Mouse (Mus musculus): Measurements from ENCODE around the gene Trem3. TPM values are rescaled to one million over a fixed set of nuclear protein-coding genes. Genes with fewer than 3 reads are reported as not detected.

Trem3 gene
- polyA plus RNA-seq, 1 experiment from 2014 or later, result not detected

DNA sequence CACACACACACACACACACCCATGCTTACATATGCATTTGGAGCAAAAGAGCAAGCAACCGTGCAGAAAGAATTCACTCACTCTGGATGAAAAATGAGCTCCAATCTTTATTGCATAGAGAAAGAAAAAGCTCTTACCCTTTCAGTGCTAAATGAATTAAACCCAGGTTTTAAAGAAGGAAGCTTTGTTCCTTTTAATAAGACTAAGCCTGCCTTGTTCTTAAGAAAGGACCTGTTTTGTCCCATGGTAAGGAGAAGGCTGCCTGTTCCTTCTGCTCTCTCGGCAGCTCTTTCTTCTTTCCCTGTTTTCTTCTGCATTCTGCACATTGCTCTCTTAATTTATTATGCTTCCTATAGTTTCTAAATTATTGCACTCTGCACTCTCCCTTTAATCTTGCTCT is 18.6 kb downstream of the Trem3 start:
- Histone ChIP-seq H3K9ac (ENCODE audit: low read length) (no peak overlapping the region), H3K4me2 (ENCODE audit: low read depth, severe bottlenecking) (no peak overlapping the region), H3K27ac (replicated peaks; ENCODE audit: low read depth, low read length) (no peak overlapping the region), H3K4me3 (ENCODE audit: low read depth, low read length) (no peak overlapping the region), H3K27me3 (ENCODE audit: control insufficient read depth, insufficient read depth, low read length) (no peaks in the 10 kb centered on the region), H3K36me3 (ENCODE audit: control insufficient read depth, insufficient read depth, low read length) (no peaks in the 10 kb centered on the region), H3K4me1 (ENCODE audit: control insufficient read depth, insufficient read depth, low read length) (no peaks in the 10 kb centered on the region), H3K9me3 (ENCODE audit: control insufficient read depth, low read length) (no peaks in the 10 kb centered on the region)
- WGBS, result 13% methylated on average over 2 of the region's 2 CpGs
- DNase-seq (ENCODE audit: low spot score) (no peak), ATAC-seq (ENCODE audit: insufficient number of reproducible peaks, low FRiP score, low TSS enrichment, low read depth) (no peak)

GRCm38 (mm10) chr17:48266610-48267304 is 19.2 kb downstream of the Trem3 start:
- Histone ChIP-seq H3K4me2 (ENCODE audit: low read depth, severe bottlenecking) (no peak overlapping the region), H3K4me1 (ENCODE audit: control insufficient read depth, insufficient read depth, low read length) (no peaks in the 10 kb centered on the region), H3K4me3 (ENCODE audit: low read depth, low read length) (no peak overlapping the region), H3K9ac (ENCODE audit: low read length) (no peak overlapping the region), H3K36me3 (ENCODE audit: control insufficient read depth, insufficient read depth, low read length) (no peaks in the 10 kb centered on the region), H3K9me3 (ENCODE audit: control insufficient read depth, low read length) (no peaks in the 10 kb centered on the region), H3K27me3 (ENCODE audit: control insufficient read depth, insufficient read depth, low read length) (no peaks in the 10 kb centered on the region), H3K27ac (replicated peaks; ENCODE audit: low read depth, low read length) (no peak overlapping the region)
- no peak for DNase-seq (ENCODE audit: low spot score)
- no peak for ATAC-seq (ENCODE audit: insufficient number of reproducible peaks, low FRiP score, low TSS enrichment, low read depth)
- 30% methylated on average over 2 of the region's 2 CpGs for WGBS

DNA sequence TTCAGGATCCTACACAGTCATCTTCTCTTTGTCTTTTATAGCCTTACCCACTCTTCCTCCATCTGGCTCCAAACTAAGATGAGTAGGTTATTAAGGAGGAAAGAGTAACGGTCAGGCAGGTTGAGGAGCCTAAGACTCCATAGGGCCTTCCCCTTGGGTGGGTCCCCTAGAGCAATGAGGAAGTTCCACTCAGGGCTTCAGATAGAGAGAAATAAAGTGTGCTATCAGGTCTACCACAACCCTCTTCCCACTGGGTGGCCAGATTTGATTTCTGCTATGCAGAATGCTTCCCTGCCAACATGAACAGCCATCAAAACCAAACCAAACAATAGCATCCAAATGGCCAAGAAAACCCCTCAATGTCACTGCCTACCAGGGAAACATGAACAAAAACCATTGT is 20.0 kb downstream of the Trem3 start:
- Histone ChIP-seq H3K4me1 (ENCODE audit: control insufficient read depth, insufficient read depth, low read length) (no peaks in the 10 kb centered on the region), H3K4me3 (ENCODE audit: low read depth, low read length) (no peak overlapping the region), H3K9ac (ENCODE audit: low read length) (no peak overlapping the region), H3K27me3 (ENCODE audit: control insufficient read depth, insufficient read depth, low read length) (no peaks in the 10 kb centered on the region), H3K27ac (replicated peaks; ENCODE audit: low read depth, low read length) (no peak overlapping the region), H3K36me3 (ENCODE audit: control insufficient read depth, insufficient read depth, low read length) (no peaks in the 10 kb centered on the region), H3K4me2 (ENCODE audit: low read depth, severe bottlenecking) (no peak overlapping the region), H3K9me3 (ENCODE audit: control insufficient read depth, low read length) (no peaks in the 10 kb centered on the region)
- WGBS, result 54% methylated on average over 1 of the region's 1 CpGs
- no peak for ATAC-seq (ENCODE audit: insufficient number of reproducible peaks, low FRiP score, low TSS enrichment, low read depth)
- DNase-seq (ENCODE audit: low spot score), result no peak

DNA sequence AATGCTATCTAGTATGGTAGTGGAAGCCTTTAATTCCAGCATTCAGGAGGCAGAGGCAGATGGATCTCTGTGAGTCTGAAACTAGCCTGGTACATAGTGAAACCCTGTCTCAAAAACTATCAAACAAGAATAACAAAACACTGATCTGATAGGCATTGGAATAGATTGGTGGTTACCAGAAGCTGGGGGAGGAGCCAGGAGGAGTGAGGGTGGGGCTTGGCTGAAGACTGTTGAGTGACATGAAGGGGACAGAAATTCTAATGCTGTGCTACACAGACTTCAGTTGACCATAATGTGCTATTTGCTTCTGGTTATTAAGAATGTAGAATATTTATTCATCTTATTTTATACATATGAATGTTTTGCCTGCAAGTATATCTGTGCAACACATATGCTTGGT is 20.7 kb downstream of the Trem3 start:
- Histone ChIP-seq H3K27me3 (ENCODE audit: control insufficient read depth, insufficient read depth, low read length) (no peaks in the 10 kb centered on the region), H3K9ac (ENCODE audit: low read length) (no peak overlapping the region), H3K9me3 (ENCODE audit: control insufficient read depth, low read length) (no peaks in the 10 kb centered on the region), H3K36me3 (ENCODE audit: control insufficient read depth, insufficient read depth, low read length) (no peaks in the 10 kb centered on the region), H3K4me2 (ENCODE audit: low read depth, severe bottlenecking) (no peak overlapping the region), H3K4me1 (ENCODE audit: control insufficient read depth, insufficient read depth, low read length) (no peaks in the 10 kb centered on the region), H3K27ac (replicated peaks; ENCODE audit: low read depth, low read length) (no peak overlapping the region), H3K4me3 (ENCODE audit: low read depth, low read length) (no peak overlapping the region)
- DNase-seq (ENCODE audit: low spot score), result no peak
- no peak for ATAC-seq (ENCODE audit: insufficient number of reproducible peaks, low FRiP score, low TSS enrichment, low read depth)

- WGBS, result 77% methylated on average over 4 of the region's 4 CpGs
- H3K4me1 ChIP-seq (ENCODE audit: control insufficient read depth, insufficient read depth, low read length), result no peaks in the 10 kb centered on the region
- no peak overlapping the region for H3K27ac ChIP-seq (replicated peaks; ENCODE audit: low read depth, low read length)
- no peak overlapping the region for H3K4me3 ChIP-seq (ENCODE audit: low read depth, low read length)
- no peaks in the 10 kb centered on the region for H3K27me3 ChIP-seq (ENCODE audit: control insufficient read depth, insufficient read depth, low read length)
- no peaks in the 10 kb centered on the region for H3K36me3 ChIP-seq (ENCODE audit: control insufficient read depth, insufficient read depth, low read length)
- no peak overlapping the region for H3K4me2 ChIP-seq (ENCODE audit: low read depth, severe bottlenecking)
- H3K9me3 ChIP-seq (ENCODE audit: control insufficient read depth, low read length), result no peaks in the 10 kb centered on the region
- no peak for ATAC-seq (ENCODE audit: insufficient number of reproducible peaks, low FRiP score, low TSS enrichment, low read depth)
- no peak for DNase-seq (ENCODE audit: low spot score)
- no peak overlapping the region for H3K9ac ChIP-seq (ENCODE audit: low read length)
Measured at GRCm38 (mm10) chr17:48269833-48270232, 22.3 kb downstream of the Trem3 start.

DNA sequence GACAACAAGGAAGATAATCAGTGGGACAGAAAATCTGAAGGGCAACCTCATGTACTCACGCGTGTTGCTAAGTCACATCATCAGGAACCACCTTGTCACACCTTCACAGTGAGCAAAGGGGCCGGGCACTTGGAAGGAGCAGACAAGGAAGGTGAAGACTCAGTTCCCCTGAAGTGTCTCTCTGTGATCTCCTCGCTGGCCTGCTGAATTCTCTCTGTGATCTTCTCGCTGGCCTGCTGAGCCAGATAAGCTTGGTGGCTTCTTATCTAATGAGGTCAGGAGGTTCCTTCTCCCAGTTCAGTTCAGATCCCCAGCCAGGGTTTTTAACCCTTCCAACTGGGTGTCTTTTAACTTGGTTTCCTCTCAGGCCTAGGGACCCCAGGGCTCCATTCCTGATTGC is 24.6 kb downstream of the Trem3 start:
- Histone ChIP-seq H3K4me3 (ENCODE audit: low read depth, low read length) (no peak overlapping the region), H3K4me1 (ENCODE audit: control insufficient read depth, insufficient read depth, low read length) (no peaks in the 10 kb centered on the region), H3K4me2 (ENCODE audit: low read depth, severe bottlenecking) (no peak overlapping the region), H3K27ac (replicated peaks; ENCODE audit: low read depth, low read length) (no peak overlapping the region), H3K36me3 (ENCODE audit: control insufficient read depth, insufficient read depth, low read length) (no peaks in the 10 kb centered on the region), H3K9ac (ENCODE audit: low read length) (no peak overlapping the region), H3K27me3 (ENCODE audit: control insufficient read depth, insufficient read depth, low read length) (no peaks in the 10 kb centered on the region), H3K9me3 (ENCODE audit: control insufficient read depth, low read length) (no peaks in the 10 kb centered on the region)
- WGBS, result 76% methylated on average over 5 of the region's 5 CpGs
- ATAC-seq (ENCODE audit: insufficient number of reproducible peaks, low FRiP score, low TSS enrichment, low read depth), result no peak
- DNase-seq (ENCODE audit: low spot score), result no peak

DNA sequence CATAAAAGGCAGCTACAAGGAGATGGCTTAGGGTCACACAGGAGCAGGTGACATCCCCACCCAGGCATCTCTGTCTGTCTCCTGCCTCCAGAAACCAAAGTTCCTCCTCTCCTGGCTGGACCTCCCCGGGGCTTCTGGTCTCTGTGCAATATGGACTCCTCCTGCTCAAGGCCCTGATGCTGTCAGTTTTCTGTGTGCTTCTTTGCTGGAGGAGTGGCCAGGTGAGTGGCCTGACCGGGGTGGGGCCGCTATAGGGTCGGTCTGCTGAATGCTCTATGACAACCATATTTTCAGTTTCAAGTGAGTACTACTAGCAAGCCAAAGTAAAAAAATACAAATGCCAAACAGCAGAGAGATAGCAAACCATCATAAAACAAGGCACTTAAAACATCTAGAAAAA is 25.0 kb downstream of the Trem3 start:
- Histone ChIP-seq H3K4me1 (ENCODE audit: control insufficient read depth, insufficient read depth, low read length) (no peaks in the 10 kb centered on the region), H3K4me3 (ENCODE audit: low read depth, low read length) (no peak overlapping the region), H3K27ac (replicated peaks; ENCODE audit: low read depth, low read length) (no peak overlapping the region), H3K27me3 (ENCODE audit: control insufficient read depth, insufficient read depth, low read length) (no peaks in the 10 kb centered on the region), H3K9me3 (ENCODE audit: control insufficient read depth, low read length) (no peaks in the 10 kb centered on the region), H3K36me3 (ENCODE audit: control insufficient read depth, insufficient read depth, low read length) (no peaks in the 10 kb centered on the region), H3K4me2 (ENCODE audit: low read depth, severe bottlenecking) (no peak overlapping the region), H3K9ac (ENCODE audit: low read length) (no peak overlapping the region)
- 85% methylated on average over 4 of the region's 4 CpGs for WGBS
- no peak for DNase-seq (ENCODE audit: low spot score)
- ATAC-seq (ENCODE audit: insufficient number of reproducible peaks, low FRiP score, low TSS enrichment, low read depth), result no peak

GRCm38 (mm10) chr17:48274098-48274497 is 26.5 kb downstream of the Trem3 start:
- no peaks in the 10 kb centered on the region for H3K4me1 ChIP-seq (ENCODE audit: control insufficient read depth, insufficient read depth, low read length)
- no peaks in the 10 kb centered on the region for H3K27me3 ChIP-seq (ENCODE audit: control insufficient read depth, insufficient read depth, low read length)
- no peak for ATAC-seq (ENCODE audit: insufficient number of reproducible peaks, low FRiP score, low TSS enrichment, low read depth)
- no peak overlapping the region for H3K4me3 ChIP-seq (ENCODE audit: low read depth, low read length)
- DNase-seq (ENCODE audit: low spot score), result no peak
- H3K4me2 ChIP-seq (ENCODE audit: low read depth, severe bottlenecking), result no peak overlapping the region
- 84% methylated on average over 4 of the region's 4 CpGs for WGBS
- no peaks in the 10 kb centered on the region for H3K9me3 ChIP-seq (ENCODE audit: control insufficient read depth, low read length)
- H3K27ac ChIP-seq (replicated peaks; ENCODE audit: low read depth, low read length), result no peak overlapping the region
- H3K36me3 ChIP-seq (ENCODE audit: control insufficient read depth, insufficient read depth, low read length), result no peaks in the 10 kb centered on the region
- no peak overlapping the region for H3K9ac ChIP-seq (ENCODE audit: low read length)

DNA sequence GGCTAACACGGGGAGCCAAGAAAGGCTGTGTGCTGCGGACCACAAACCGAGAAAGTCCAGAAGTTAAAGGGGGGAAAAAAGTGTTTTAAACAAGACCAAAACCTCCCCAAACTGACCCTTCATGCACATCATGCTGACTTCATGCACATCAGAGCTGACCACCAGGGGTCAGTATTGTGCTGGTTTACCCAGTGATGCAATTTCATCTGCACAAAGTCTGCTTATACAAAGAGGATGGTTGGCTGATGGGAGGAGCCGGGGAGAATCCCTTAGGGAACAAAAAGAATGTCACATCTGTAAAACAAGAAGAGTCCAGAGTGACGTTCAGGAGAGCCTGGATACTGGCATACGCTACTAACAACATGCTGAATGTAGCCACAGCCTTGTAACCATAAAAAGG is 27.3 kb downstream of the Trem3 start:
- no peaks in the 10 kb centered on the region for H3K27me3 ChIP-seq (ENCODE audit: control insufficient read depth, insufficient read depth, low read length)
- H3K4me2 ChIP-seq (ENCODE audit: low read depth, severe bottlenecking), result no peak overlapping the region
- no peaks in the 10 kb centered on the region for H3K36me3 ChIP-seq (ENCODE audit: control insufficient read depth, insufficient read depth, low read length)
- DNase-seq (ENCODE audit: low spot score) (peak; percentile 91), ATAC-seq (ENCODE audit: insufficient number of reproducible peaks, low FRiP score, low TSS enrichment, low read depth) (no peak)
- WGBS, result 36% methylated on average over 6 of the region's 6 CpGs
- H3K9ac ChIP-seq (ENCODE audit: low read length), result no peak overlapping the region
- no peaks in the 10 kb centered on the region for H3K4me1 ChIP-seq (ENCODE audit: control insufficient read depth, insufficient read depth, low read length)
- no peaks in the 10 kb centered on the region for H3K9me3 ChIP-seq (ENCODE audit: control insufficient read depth, low read length)
- H3K4me3 ChIP-seq (ENCODE audit: low read depth, low read length), result no peak overlapping the region
- no peak overlapping the region for H3K27ac ChIP-seq (replicated peaks; ENCODE audit: low read depth, low read length)
